Mouse (Mus musculus): ENCODE measurements around the gene Hmox2.
"Not testable (repeated sequence)": the region's sequence is repeated elsewhere in the genome, so short reads cannot be mapped to it uniquely, and the experiment has no call there.

The Hmox2 gene

DNA sequence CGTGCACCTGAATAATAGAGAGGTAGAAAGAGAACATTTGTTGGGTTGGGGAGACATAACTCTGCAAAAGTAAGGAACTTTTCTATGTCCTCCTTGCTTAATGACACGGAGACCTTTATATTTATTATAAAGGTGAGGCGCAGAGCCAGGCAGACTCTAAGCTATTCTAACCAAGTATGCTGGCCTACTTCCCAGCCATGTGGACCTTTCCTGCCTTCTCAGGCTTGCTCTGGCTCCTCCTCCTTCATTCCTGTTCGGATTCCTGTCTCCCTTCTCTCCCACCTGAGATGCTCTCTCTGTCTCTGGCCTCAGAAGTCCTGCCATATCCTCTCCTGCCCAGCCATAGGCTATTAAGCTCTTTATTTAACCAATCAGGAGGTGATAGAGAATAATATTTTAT is 895 bp upstream of the Hmox2 start:
- DNase-seq (ENCODE audit: low spot score): peak; percentile 74

DNA sequence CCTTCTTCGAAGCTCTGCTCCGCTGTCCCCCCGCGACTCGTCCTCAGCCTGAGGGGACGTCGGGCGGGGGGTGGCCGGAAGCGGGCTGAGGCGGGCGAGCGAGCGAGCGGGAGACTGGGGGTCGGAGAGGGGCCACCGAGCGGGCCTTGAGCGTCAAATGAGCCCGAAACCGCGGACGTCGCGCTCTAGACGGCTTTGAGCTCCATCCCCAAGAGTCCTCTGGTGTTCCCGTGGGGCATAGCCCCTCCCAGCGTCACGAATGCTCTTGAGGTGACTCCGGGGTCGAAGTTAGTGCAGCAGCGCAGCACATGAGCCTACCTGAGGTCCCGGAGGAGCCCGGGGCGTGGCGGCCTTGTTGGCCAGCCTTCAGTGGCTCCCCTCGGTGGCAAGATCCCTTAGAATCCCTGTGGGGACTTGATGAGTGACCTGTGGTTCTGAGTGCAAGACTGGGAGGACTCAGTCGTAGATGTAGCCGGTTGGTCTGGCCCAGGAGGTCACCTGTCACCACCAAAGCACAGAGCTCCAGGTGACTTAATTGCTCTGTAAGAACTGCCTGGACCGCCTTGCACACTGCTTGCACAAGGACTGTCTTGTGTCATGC is 467 bp downstream of the Hmox2 start:
- DNase-seq (ENCODE audit: low spot score): peak; percentile 36

DNA sequence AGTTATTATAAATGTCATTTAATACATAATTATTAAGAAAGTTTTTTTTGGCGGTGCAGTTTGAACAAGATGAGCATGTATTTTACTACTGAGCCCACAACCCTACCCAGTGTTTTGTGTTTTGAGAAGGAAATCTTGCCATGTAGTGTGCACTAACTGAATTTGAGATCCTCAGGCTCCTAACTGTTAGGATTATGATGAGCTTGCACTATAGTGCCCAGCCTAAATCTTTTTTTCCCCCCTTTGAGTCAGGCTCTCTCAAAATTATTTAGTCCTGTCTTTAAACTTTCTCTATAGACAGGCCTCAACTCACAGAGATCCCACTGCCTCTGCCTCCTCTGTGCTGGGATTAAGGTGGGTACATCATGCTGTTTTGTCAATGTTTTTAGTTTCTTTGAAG is 1.4 kb downstream of the Hmox2 start:
- DNase-seq (ENCODE audit: low spot score): no peak

DNA sequence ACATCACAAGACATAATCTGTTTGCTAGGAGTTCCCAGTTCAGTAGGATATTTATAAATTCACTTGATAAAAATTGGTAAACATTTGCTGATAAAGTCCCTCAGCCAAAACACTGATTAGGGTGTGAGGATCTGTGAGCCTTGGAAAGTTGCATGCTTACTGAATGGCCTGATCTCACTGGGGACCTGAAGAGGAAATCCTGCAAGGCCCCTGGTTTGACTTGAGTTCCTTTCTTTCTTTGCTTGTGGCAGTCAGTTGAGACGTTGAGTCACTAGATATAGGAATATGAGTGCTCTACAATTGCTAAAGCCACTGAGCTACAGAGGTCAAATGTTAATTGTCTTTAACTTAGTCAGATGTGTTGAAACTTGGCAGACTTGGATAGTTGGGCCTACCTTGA is 1.8 kb downstream of the Hmox2 start:
- peak; percentile 31 for DNase-seq (ENCODE audit: low spot score)

DNA sequence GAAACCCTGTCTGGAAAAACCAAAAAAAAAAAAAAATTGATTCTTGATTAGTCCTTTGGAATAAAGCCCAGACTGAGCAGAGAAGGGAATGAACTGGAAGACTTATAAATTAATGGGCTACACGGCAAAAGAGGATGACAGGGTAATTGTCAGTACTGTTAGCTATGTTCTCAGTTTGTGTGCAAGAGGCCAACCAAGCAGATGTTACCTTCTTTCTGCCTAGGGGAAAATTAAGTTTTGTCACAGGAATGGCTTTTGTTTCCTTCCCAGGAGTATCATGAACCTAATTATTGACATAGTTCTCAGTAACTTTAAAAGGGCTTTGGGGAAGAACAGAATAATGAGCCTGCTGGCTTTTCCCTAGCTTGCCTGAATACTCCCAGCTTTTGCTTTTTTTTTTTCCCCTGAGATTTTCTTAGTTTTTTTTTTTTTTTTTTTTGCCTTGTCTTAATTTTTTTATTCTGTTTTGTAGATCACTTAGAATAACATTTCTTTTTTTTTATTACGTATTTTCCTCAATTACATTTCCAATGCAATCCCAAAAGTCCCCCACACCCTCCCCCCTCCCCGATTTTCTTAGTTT is 4.7 kb downstream of the Hmox2 start:
- peak; percentile 49 for DNase-seq (ENCODE audit: low spot score)

DNA sequence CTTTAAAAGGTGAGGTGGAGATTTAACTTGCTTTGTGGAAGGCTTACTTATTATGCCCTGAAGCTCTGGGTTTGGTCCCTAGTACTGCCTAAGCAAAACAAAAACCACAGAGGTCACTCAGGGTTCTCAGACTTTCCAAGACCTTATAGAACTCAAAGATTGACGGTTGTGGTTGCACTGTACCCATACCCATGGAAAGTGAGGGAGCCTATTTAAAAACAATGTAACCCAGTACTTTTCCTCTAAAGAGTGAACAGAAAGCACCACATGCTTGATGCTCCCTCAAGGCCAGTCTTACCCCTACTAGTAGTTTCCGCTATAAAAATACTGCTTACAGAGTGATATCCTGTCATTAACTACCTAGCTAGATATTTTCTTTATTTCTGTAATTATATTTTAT is 10.1 kb downstream of the Hmox2 start:
- DNase-seq (ENCODE audit: low spot score): no peak

DNA sequence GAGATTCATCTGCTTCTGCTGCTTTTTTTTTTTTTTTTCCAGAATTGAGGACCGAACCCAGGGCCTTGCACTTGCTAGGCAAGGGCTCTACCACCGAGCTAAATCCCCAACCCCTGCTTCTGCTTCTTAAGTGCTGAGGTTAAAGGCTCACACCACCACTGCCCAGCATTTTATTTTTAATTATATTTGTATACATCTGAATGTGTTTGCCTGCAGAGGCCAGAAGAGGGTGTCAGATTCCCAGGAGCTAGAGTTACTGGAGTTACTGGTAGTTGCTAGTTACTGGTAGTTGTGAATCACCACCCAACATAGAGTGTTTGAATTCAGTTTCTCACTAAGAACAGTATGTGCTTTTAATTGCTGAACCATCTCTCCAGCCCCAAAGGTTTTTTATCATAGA is 13.8 kb downstream of the Hmox2 start:
- no peak for DNase-seq (ENCODE audit: low spot score)

DNA sequence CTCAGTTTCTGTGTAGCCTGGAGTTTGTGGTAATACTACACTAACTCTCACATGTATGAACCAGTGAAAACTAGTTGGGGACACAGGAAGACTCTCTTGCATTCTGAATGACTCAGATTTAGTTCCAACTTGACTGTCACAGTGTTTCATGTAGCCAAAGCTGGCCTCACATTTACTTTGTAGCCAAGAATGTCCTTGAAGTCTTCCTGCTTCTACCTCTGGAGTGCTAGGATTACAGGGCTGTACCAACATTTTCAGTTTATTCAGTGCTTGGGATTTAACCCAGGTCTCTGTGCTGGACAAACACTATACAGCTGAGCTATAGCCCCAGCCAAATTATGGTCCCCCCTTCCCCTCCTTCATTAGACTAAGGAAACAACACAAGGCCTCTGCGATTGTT is 16.0 kb downstream of the Hmox2 start:
- DNase-seq (ENCODE audit: low spot score): no peak

DNA sequence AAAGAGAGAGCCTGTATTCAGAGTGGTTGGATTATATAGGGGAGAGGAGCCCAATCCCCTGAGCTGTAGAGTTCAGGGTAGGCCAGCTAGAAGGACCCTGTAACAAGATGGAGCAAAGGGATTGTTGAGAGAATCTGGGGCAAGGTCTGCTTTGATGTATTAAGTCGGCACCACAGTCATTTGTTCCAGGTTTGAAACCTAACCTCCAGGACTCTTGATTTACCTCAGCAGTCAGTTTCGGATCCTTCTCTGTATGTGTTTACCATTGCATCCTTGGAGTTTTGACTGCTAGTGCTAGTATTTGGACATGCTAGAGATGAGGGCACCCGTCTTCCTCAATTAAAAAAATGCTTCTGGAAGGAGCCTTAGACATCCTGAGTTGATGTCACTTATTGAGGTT is 26.0 kb downstream of the Hmox2 start:
- no peak for DNase-seq (ENCODE audit: low spot score)

DNA sequence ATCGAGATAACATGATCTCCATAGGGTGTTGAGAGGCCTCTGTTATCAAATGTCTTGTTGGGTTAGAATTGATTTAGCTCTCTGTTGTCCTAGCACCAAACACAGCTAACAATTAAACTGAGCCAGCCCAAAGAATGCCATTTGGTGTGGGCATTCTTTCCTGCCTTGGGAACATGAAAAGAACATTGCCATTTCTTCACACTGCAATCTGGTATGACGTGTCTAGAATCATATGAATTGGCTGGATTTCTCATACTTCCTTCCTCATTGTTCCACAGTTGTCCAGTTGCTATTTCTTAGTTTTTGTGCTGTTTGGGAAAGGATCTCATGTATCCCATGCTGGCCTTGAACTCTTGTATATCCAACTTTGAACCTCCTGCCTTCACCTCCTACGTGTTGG is 27.9 kb downstream of the Hmox2 start:
- no peak for DNase-seq (ENCODE audit: low spot score)

DNA sequence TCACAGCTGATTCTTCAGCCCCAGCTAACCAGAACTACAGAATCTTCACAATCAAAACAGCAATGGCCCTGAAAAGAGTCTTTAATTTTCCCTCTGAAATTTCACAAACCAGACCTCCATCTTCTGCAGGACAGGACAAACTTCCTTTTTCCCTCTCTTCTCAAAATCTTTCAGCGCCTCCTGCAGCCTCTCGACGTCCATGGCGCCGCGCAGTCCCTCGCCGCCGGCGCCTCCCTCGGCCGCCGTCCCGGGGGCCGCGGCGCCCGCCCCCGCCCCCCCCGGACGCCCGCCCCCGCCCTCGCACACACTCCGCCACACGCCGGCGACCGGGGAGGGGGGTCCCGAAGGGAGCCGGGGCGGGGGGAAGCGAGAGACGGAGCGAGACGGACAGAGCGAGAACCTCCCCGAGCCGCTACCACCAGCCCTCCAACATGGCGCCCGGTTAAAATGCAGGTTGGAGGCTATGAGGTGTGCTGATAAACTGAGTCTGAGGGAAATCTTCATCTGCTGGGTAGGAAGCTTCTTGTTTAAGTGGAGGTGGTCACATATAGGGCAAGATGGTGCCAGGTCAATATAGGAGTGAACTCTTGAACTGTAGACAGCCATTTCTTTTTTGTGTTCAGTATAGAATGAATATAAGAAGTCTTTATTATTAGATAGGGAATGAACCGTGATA is 30.6 kb downstream of the Hmox2 start:
- DNase-seq (ENCODE audit: low spot score): not testable (repeated sequence)

DNA sequence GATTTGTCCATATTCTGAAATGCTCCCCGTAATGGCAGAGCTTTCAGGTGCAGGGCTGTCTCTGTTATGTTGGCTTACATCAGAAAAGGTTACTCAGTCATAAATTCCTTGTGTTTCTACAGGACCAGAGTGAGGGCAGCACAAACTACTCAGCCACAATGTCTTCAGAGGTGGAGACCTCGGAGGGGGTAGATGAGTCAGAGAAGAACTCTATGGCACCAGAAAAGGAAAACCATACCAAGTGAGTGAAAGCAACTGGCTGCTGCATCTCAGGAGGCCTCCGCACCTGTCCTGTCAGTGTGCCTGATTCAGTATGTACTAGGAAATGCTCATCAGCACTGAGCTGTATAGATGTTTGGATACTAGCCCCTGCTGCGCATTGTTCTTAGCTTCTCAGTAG is 36.3 kb downstream of the Hmox2 start:
- DNase-seq (ENCODE audit: low spot score): no peak

DNA sequence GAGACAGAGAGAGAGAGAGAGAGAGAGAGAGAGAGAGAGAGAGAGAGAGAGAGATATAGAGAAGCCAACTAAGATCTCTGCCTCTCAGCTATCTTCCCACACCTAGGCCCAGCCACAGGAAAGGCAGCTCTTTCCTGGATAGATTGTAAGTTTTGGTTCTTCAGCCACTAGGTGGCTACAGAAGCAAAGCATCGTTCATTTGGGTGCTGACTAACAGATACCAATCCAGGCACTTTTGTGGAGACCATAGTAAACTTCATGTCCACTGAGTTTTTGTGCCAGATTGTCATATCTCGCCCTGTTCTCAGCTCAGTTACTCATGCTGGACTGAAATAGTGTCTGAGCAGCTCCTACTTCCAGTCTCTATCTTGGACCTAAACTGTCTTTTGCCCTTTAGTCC is 37.1 kb downstream of the Hmox2 start:
- peak; percentile 74 for DNase-seq (ENCODE audit: low spot score)

DNA sequence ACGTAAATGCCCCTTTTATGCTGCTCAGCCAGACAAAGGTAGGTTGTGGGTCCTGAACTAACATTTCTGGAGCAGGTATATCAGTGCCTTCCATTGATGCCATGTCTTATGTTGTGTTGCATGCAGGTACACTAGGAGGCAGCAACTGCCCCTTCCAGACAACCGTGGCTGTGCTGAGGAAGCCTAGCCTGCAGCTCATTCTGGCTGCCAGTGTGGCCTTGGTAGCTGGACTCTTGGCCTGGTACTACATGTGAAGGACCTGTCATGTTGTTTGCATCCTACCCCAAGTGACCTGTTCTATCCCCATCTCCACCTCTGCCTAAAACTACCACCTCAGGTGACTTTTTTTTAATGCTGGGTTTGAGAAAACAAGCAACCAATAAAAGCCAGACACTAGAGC is 39.7 kb downstream of the Hmox2 start:
- no peak for DNase-seq (ENCODE audit: low spot score)

DNA sequence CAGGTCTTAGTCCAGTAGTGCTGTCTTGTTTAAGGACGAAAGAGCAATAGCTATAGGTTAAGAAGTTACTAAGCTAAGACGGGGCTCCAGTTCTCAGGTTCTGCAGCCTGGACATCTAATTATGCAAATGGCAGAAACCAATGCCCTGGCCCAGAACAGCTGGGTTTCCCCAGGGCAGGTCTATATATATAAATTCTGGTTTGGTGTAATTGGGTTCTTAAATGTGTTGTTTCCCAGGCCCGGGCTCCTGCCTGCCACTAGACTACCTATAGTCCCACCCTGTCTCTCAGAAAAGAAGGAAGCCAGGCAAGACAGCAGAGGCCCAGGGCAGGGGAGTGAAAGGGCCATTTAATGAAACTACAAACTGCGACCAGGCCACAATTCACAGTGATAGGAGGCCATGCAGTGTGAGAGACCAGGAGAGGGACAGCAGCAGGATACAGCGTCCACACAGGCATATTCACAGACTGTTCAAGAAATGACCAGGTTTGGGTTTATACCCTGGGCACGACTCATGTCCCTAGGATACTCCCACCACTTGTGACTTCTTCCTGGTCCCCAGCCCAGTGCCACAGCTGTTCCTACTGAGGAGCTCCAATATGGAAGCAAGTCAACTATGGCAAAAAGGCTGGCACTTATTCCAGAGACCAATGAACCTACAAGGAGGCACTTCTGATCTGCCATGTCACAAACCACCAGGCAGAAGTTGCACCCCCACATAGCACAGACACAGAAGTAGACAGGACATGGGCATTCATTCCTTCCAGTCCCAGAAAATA is 41.0 kb downstream of the Hmox2 start:
- DNase-seq (ENCODE audit: low spot score): peak; percentile 78

DNA sequence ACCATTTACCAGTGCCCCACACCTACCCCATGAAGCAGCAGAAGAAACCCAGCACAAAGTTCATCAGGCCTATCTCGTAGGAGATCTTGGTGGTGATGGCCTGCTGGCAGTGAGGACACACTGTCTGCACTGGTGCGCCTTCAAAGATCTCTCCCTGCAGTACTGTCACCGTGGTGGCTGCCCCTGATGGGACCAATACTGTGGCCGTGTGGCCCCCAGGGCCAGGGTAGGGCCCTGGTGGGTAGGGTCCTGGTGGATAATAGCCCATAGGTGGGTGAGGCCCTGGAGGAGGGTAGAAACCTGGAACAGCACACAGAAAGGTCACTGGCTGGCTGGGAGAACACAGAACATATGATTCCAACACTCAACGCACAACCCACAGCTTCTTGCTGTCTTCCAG is 42.6 kb downstream of the Hmox2 start:
- no peak for DNase-seq (ENCODE audit: low spot score)

DNA sequence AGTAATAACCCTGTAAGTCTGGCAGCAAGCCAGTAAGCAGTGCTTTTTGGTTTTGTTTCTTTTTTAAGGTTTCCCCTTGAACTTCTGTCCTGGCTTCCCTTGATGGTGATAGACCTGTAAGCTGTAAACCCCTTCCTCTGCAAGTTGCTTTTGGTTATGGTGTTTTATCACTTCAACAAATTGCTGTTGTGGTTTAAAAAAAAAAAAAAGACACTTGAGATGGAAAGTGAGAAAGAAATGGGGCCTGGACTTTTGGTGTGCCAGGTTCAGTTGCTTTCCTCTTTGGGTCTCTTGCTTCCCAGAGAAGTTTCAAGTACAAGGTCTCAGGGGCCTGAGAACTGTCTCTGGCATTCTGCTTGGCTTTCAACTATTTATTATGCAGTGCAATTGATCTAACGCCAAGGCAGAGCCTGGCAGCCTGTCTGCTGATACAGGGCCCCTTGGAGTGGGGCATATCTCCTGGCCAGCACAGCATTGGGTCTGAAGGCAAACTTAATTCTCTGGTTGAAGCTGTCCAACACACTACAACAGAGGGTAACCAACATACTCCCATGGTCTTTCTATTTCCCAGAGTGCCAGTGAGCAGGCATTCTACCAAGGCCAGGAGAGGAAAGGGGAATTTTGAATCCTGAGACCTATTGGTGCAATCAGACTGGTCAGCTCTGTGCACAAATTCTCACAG is 47.3 kb downstream of the Hmox2 start:
- peak; percentile 86 for DNase-seq (ENCODE audit: low spot score)

DNA sequence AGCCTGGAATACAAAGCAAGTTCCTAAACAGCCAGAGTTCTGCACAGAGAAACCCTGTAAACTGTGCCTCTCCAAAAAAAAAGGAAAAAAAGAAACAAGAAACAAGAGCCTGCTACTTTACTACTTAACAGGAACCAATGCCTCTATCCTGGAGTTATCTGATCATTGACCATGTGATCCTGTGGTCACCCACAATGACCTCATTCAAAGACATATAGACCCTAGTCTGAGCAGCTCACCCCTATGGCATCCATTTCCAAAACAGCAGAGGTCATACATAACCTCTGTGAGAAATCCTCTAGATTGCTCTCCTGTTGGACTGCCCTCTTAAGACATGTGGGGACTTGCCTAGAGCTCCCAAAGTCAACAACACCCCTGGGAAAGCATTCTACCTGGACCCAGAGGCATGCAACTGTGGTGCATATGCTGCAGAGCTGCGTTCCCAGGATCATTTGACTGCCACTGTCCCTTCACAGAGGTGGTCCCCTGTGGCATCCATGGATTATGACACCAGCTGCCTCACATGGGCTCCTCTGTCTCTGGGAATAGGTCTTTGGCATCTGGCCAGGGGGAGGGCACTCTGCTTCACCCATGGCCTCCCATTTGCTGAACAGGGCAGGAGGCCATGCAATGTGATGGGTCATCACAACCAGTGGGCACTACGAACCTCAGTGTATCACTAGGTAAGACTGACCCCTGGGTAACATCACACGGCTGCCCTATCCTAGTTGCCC is 51.2 kb downstream of the Hmox2 start:
- DNase-seq (ENCODE audit: low spot score): peak; percentile 87

DNA sequence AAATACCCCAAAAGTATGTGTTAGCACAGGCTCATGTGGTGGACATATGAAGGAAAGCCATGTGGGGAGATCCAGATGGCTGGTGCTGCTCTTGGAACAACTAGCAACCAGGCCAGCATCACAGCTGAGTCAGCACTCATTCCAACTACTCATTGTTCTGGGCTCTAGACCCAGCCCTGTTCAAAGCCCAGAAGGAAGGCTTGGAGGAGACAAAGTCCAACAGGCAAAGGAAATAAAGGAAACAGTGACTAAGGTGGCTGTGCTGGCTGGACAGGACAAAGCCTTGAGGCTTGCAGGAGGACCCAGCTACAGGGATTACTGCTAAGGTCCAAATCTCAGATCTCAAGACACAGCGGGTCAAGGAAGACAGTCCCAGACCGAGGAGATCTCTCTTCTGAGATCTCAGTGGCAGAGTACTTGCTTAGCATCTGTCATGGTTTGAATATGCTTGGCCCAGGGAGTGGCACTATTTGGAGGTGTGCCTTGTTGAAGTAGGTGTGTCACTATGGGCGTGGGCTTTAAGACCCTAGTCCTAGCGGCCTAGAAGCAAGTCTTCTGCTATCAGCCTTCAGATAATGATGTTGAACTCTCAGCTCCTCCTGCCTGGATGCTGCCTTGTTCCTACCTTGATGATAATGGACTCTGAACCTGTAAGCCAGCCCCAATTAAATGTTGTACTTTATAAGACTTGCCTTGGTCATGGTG is 51.9 kb downstream of the Hmox2 start:
- no peak for DNase-seq (ENCODE audit: low spot score)

DNA sequence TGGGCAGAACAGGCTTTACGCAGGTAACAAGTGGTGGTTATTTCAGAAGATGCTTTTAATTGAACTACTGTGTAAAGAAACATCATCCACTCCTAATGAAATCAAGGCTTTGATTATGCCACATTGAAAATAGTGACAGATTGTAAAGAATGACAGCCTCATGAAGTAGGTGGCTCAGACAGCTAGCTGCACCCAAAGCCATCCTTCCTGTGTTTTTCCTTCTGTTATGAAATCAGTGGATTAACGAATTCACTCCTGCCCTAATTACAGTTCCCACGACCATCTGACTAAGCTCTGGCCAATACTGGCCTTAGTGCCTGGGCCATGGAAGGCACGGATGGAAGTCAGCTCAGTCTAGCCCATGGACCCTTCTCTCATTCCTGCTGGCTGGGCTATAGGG is 52.8 kb downstream of the Hmox2 start:
- DNase-seq (ENCODE audit: low spot score): peak; percentile 46

DNA sequence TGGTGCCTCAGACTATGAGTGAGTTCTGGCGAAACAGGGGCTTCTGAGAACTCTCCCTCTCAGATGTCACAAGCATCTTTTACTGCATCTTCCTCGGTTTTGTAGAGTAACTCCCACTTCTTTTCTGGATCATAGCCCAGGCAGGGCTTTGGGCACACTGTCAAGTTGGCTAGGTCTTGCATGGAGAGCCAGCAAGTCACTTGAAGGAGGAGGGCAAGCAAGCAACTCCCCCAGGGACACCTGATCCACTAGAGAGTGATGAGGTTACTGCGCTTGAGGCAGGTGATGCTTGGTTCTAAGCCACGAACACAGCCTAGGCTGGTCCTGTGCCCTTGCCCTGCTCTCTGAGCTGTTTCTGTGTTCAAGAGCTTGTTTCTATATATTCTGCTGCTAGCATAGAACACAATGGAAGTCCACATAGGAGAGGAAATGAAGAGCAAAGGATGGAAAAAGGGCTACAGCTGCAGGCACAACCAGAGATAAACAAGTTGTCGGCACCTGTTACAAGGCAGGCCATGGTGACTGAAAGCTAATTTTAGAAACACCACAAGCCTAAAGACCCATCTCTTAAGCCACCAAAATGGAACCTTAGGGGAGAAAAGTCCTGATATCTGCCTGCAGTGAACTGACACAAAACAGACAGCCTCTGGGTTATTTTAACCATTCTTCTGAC is 55.5 kb downstream of the Hmox2 start:
- peak; percentile 91 for DNase-seq (ENCODE audit: low spot score)

Data from adipocyte (in vitro differentiated cells).